Comparison of ENCODE assay signal across 13 mouse cellular contexts in the genomic region with DNA sequence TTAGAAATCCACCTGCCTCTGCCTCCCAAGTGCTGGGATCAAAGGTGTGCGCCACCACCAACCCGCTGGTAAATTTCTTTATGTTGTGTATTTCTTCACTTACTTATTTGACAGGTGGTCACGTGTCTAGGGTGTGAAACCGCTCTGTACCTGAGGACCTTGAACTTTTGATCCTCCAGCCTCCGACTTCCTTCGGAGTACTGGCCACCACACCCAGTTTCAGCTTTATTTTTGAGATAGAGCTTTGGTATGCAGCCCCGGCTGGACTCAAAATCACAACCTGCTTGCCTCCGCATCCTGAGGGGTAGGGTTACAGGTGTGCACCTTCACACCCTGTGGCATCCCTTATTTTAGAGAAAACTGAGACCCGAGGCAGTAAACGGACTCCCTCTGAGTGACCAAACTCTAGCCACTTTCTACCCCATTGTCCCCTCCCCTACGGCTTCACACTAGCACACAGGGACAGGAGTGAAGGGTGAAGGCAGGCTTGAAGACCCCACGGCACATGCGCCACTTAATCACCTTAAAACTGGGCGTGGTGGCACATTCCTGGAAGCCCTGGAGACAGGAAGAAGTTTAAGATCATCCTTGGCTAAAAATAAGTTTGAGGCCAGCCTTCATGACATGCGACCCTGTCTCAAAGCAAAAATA. TPM values are rescaled to one million over a fixed set of nuclear protein-coding genes. Genes with fewer than 3 reads are reported as not detected.
DNase-seq lines count a peak whose midpoint lies in the region; ATAC-seq and TF ChIP-seq lines count a peak whose summit lies in the region.
"Had no signal": no experiment of that assay in that cellular context is flagged by ENCODE, and none has a peak within 500 bp of the region (broad histone marks: within the 10 kb centered on the region; RNA-seq: fewer than 3 reads in every experiment).

No protein-coding gene starts in this region.

- H3K9ac ChIP-seq in liver, postnatal 0 days (replicated peaks), result 0 out of 2 replicates have a peak overlapping the region, but pooled peaks have one; percentile 7
- no peak overlapping the region for H3K9ac ChIP-seq in liver, embryonic 12.5 days
- H3K9ac ChIP-seq: forebrain, embryonic 15.5 days; hindbrain, embryonic 13.5 days; midbrain, embryonic 12.5 days had no signal

- H3K4me2 ChIP-seq in liver, postnatal 0 days (ENCODE audit: low read depth, low read length), result peak overlapping the region; percentile 47
- H3K4me2 ChIP-seq in liver, embryonic 12.5 days, result no peak overlapping the region
- H3K4me2 ChIP-seq: forebrain, embryonic 15.5 days; hindbrain, embryonic 13.5 days; midbrain, embryonic 12.5 days had no signal

- TF ChIP-seq CTCF in liver, postnatal 0 days (IDR thresholded peaks at IDR 0.05; ENCODE audit: low read depth), result no peak

- peak overlapping the region; percentile 57; the same call in 1 of the 2 replicates for H3K27ac ChIP-seq in liver, postnatal 0 days (ENCODE audit: low read depth)
- H3K27ac ChIP-seq in liver, embryonic 12.5 days, result no peak overlapping the region
- peak overlapping the region; percentile 84 for H3K27ac ChIP-seq in macrophage
- H3K27ac ChIP-seq: forebrain, embryonic 15.5 days; heart, embryonic 10.5 days; hindbrain, embryonic 13.5 days; midbrain, embryonic 12.5 days had no signal

- H3K4me1 ChIP-seq in liver, postnatal 0 days (ENCODE audit: insufficient read depth), result peaks cover 26% of the 10 kb centered on the region
- peaks cover 5% of the 10 kb centered on the region; the same call in 1 of the 2 replicates for H3K4me1 ChIP-seq in liver, embryonic 12.5 days
- H3K4me1 ChIP-seq: forebrain, embryonic 15.5 days had no signal

- H3K27me3 ChIP-seq in liver, postnatal 0 days (ENCODE audit: insufficient read depth, low read length), result no peaks in the 10 kb centered on the region
- H3K27me3 ChIP-seq in liver, embryonic 12.5 days (replicated peaks), result no peaks in the 10 kb centered on the region
- H3K27me3 ChIP-seq: forebrain, embryonic 15.5 days; hindbrain, embryonic 13.5 days; midbrain, embryonic 12.5 days had no signal

- H3K79me2 ChIP-seq in macrophage (ENCODE audit: inconsistent target), result no peaks in the 10 kb centered on the region

- no peaks in the 10 kb centered on the region for H3K9me3 ChIP-seq in liver, postnatal 0 days (ENCODE audit: low read length)
- H3K9me3 ChIP-seq in liver, embryonic 12.5 days (replicated peaks), result no peaks in the 10 kb centered on the region
- H3K9me3 ChIP-seq: forebrain, embryonic 15.5 days; heart, embryonic 10.5 days; hindbrain, embryonic 13.5 days; midbrain, embryonic 12.5 days had no signal

- ATAC-seq in liver, postnatal 0 days, result no peak
- ATAC-seq in liver, embryonic 12.5 days, result no peak
- ATAC-seq: forebrain, embryonic 15.5 days had no signal

- WGBS in liver, postnatal 0 days (ENCODE audit: insufficient replicate concordance), result 69% methylated on average over 15 of the region's 15 CpGs
- WGBS in liver, embryonic 12.5 days (ENCODE audit: insufficient replicate concordance), result 64% methylated on average over 15 of the region's 15 CpGs
- 72% methylated on average over 15 of the region's 15 CpGs for WGBS in macrophage (ENCODE audit: missing documents)

- H3K4me3 ChIP-seq in liver, postnatal 0 days (ENCODE audit: low read depth, low read length), result 0 out of 2 replicates have a peak overlapping the region, but pooled peaks have one; percentile 15
- H3K4me3 ChIP-seq in liver, embryonic 12.5 days, result no peak overlapping the region
- H3K4me3 ChIP-seq in macrophage (ENCODE audit: inconsistent target), result peak overlapping the region; percentile 10; the same call in 1 of the 2 replicates
- H3K4me3 ChIP-seq: forebrain, embryonic 15.5 days; heart, embryonic 10.5 days; hindbrain, embryonic 13.5 days; midbrain, embryonic 12.5 days had no signal

- peak; percentile 18 to 65 for DNase-seq in adrenal gland, adult (ENCODE audit: inconsistent age in 2 of 2, low spot score in 1 of 2)
- no peak for DNase-seq in adrenal gland, adult 2 months
- no peak for DNase-seq in liver, postnatal 0 days
- DNase-seq in ZHBTc4 (ENCODE audit: low read depth, low spot score), result peak; percentile 58
- DNase-seq in spleen, adult 18-20 months, result no peak
- no peak for DNase-seq in embryo, embryonic 10 days (ENCODE audit: low spot score)
- DNase-seq: right cerebral cortex, postnatal 25 days had no signal

- no peaks in the 10 kb centered on the region for H3K36me3 ChIP-seq in liver, postnatal 0 days (replicated peaks; ENCODE audit: insufficient read depth, low read length)
- H3K36me3 ChIP-seq in liver, embryonic 12.5 days, result no peaks in the 10 kb centered on the region
- H3K36me3 ChIP-seq in macrophage (ENCODE audit: inconsistent target), result no peaks in the 10 kb centered on the region
- H3K36me3 ChIP-seq: forebrain, embryonic 15.5 days; heart, embryonic 10.5 days; hindbrain, embryonic 13.5 days; midbrain, embryonic 12.5 days had no signal

- TF ChIP-seq EP300 in liver, postnatal 0 days (IDR thresholded peaks at IDR 0.05; ENCODE audit: low read depth), result no peak

RNA-seq across cellular contexts. Expression of gene Smg1, which starts 33.3 kb away (rescaled TPM):
- 10 to 100 TPM; 29.9 to 44.5 TPM for total RNA-seq in adrenal gland, adult 2 months (2021)
- polyA plus RNA-seq in adrenal gland, adult 2 months (2012; rRNA removed), result 38.4 and 39.7 TPM in 2 replicates
- 3.5 and 4.0 TPM in 2 replicates for polyA plus RNA-seq in liver, postnatal 0 days (2015; fragmentation: Nextera tagmentation; extraction: Ambion mirVana)
- polyA plus RNA-seq in liver, embryonic 12.5 days (2016; fragmentation: Nextera tagmentation; extraction: Ambion mirVana), result 10.3 and 10.8 TPM in 2 replicates
- total RNA-seq in macrophage (2018; cell fraction: chromatin; rRNA removed), result 100 to 1,000 TPM; 423 to 819 (median 574) TPM
- 10 to 100 TPM; 25.8 to 70.7 (median 38.6) TPM for total RNA-seq in macrophage (2018; cell fraction: cytosol; rRNA removed)
- total RNA-seq in macrophage (2018; cell fraction: nucleus; rRNA removed), result 100 to 1,000 TPM; 184 to 474 (median 262) TPM
- polyA plus RNA-seq in macrophage (2018), result 13.1 to 24.3 TPM (median 20.1 TPM) in 3 replicates

Comparison
In these comparisons a context has a peak if more than half of its experiments do, and no peak if none do; other contexts are left out.
1. DNase-seq: peak in adrenal gland, adult (2 of 2) and ZHBTc4 (single experiment); none in adrenal gland, adult 2 months (single experiment), liver, postnatal 0 days (single experiment), spleen, adult 18-20 months (0 of 2) and embryo, embryonic 10 days (single experiment).